Mouse (Mus musculus): ENCODE data around the gene Alk. TPM values are rescaled to one million over a fixed set of nuclear protein-coding genes. Genes with fewer than 3 reads are reported as not detected.

Alk gene
- total and polyA plus RNA-seq, 2 experiments, result not detected

- Histone ChIP-seq H3K36me3 (ENCODE audit: control insufficient read depth, insufficient read depth, low read length) (no peaks in the 10 kb centered on the region), H3K79me2 (ENCODE audit: control insufficient read depth, insufficient read depth, low read length) (no peaks in the 10 kb centered on the region), H3K27me3 (ENCODE audit: control insufficient read depth, insufficient read depth, low read length) (no peaks in the 10 kb centered on the region), H3K4me3 (ENCODE audit: insufficient read depth, low read depth, low read length) (no peak overlapping the region), H3K9ac (ENCODE audit: low read depth, low read length) (no peak overlapping the region), H3K4me1 (ENCODE audit: control insufficient read depth, insufficient read depth, low read length) (no peaks in the 10 kb centered on the region), H3K27ac (replicated peaks; ENCODE audit: insufficient read depth, low read depth, low read length) (no peak overlapping the region)
- no peak for DNase-seq (ENCODE audit: extremely low read depth, low read depth, low spot score)
- 91% methylated on average over 4 of the region's 4 CpGs for WGBS
- no peak for TF ChIP-seq CTCF (IDR thresholded peaks at IDR 0.05; ENCODE audit: low read depth, low read length)
- no peak for TF ChIP-seq POLR2A (IDR thresholded peaks at IDR 0.05; ENCODE audit: extremely low read depth, insufficient read depth, low read length)
These were observed 278.5 kb downstream of the Alk start for GRCm38 (mm10) chr17:72325941-72326340.

- Histone ChIP-seq H3K79me2 (ENCODE audit: control insufficient read depth, insufficient read depth, low read length) (no peaks in the 10 kb centered on the region), H3K27ac (replicated peaks; ENCODE audit: insufficient read depth, low read depth, low read length) (no peak overlapping the region), H3K9ac (ENCODE audit: low read depth, low read length) (no peak overlapping the region), H3K4me1 (ENCODE audit: control insufficient read depth, insufficient read depth, low read length) (no peaks in the 10 kb centered on the region), H3K36me3 (ENCODE audit: control insufficient read depth, insufficient read depth, low read length) (no peaks in the 10 kb centered on the region), H3K27me3 (ENCODE audit: control insufficient read depth, insufficient read depth, low read length) (no peaks in the 10 kb centered on the region), H3K4me3 (ENCODE audit: insufficient read depth, low read depth, low read length) (no peak overlapping the region)
- TF ChIP-seq POLR2A (IDR thresholded peaks at IDR 0.05; ENCODE audit: extremely low read depth, insufficient read depth, low read length) (no peak), CTCF (IDR thresholded peaks at IDR 0.05; ENCODE audit: low read depth, low read length) (peak; percentile 45)
- peak; percentile 28 for DNase-seq (ENCODE audit: extremely low read depth, low read depth, low spot score)
These were observed 284.9 kb downstream of the Alk start for GRCm38 (mm10) chr17:72319576-72319975.

DNA sequence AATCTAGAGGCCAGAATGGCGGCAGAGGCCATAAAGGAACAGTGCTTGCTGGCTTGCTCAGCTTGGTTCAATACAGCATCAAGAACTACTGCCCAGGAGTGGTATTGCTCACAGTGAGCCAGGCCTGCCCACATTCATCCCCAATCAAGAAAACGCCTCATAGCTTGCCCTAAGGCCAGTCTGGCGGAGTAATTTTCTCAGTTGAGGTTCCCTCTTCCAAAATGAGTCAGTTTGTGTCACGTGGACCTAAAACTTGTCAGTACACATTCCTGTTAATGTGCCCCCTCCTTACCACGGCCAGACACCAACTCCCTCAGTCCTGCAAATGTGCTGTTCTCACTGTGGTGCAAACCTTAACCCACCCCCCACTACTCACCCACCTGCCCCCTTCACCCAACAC, 304.8 kb downstream of the Alk start:
- TF ChIP-seq CTCF (IDR thresholded peaks at IDR 0.05; ENCODE audit: low read depth, low read length), result no peak
- no peak for TF ChIP-seq POLR2A (IDR thresholded peaks at IDR 0.05; ENCODE audit: extremely low read depth, insufficient read depth, low read length)
- no peak overlapping the region for H3K9ac ChIP-seq (ENCODE audit: low read depth, low read length)
- no peaks in the 10 kb centered on the region for H3K27me3 ChIP-seq (ENCODE audit: control insufficient read depth, insufficient read depth, low read length)
- WGBS, result 87% methylated on average over 5 of the region's 5 CpGs
- DNase-seq (ENCODE audit: extremely low read depth, low read depth, low spot score), result no peak
- no peak overlapping the region for H3K4me3 ChIP-seq (ENCODE audit: insufficient read depth, low read depth, low read length)
- H3K4me1 ChIP-seq (ENCODE audit: control insufficient read depth, insufficient read depth, low read length), result no peaks in the 10 kb centered on the region
- H3K27ac ChIP-seq (replicated peaks; ENCODE audit: insufficient read depth, low read depth, low read length), result no peak overlapping the region
- H3K79me2 ChIP-seq (ENCODE audit: control insufficient read depth, insufficient read depth, low read length), result no peaks in the 10 kb centered on the region
- no peaks in the 10 kb centered on the region for H3K36me3 ChIP-seq (ENCODE audit: control insufficient read depth, insufficient read depth, low read length)

DNA sequence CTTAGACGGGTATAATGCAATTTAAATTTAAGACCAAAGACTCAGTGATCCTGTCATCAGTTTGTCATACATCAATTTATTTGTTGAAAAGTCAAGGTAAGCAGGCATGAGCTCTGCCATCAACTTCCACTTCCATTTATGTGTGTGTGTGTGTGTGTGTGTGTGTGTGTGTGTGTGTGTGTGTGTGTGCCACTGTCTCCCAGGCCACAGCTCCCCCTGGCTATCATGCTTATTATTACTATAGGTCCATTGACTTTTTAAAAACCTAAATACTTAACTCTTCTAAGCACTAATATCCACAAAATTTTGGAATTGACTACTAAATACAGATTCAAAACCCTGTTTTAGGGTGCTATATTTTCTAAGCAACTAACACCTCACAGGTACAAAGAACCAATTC, 308.1 kb downstream of the Alk start:
- no peaks in the 10 kb centered on the region for H3K36me3 ChIP-seq (ENCODE audit: control insufficient read depth, insufficient read depth, low read length)
- H3K27ac ChIP-seq (replicated peaks; ENCODE audit: insufficient read depth, low read depth, low read length), result no peak overlapping the region
- no peak overlapping the region for H3K4me3 ChIP-seq (ENCODE audit: insufficient read depth, low read depth, low read length)
- TF ChIP-seq CTCF (IDR thresholded peaks at IDR 0.05; ENCODE audit: low read depth, low read length) (no peak), POLR2A (IDR thresholded peaks at IDR 0.05; ENCODE audit: extremely low read depth, insufficient read depth, low read length) (no peak)
- H3K79me2 ChIP-seq (ENCODE audit: control insufficient read depth, insufficient read depth, low read length), result no peaks in the 10 kb centered on the region
- no peaks in the 10 kb centered on the region for H3K27me3 ChIP-seq (ENCODE audit: control insufficient read depth, insufficient read depth, low read length)
- H3K9ac ChIP-seq (ENCODE audit: low read depth, low read length), result no peak overlapping the region
- DNase-seq (ENCODE audit: extremely low read depth, low read depth, low spot score), result no peak
- no peaks in the 10 kb centered on the region for H3K4me1 ChIP-seq (ENCODE audit: control insufficient read depth, insufficient read depth, low read length)
- WGBS, result 89% methylated on average over 1 of the region's 1 CpGs

GRCm38 (mm10) chr17:72293267-72293580, 311.2 kb downstream of the Alk start:
- no peaks in the 10 kb centered on the region for H3K36me3 ChIP-seq (ENCODE audit: control insufficient read depth, insufficient read depth, low read length)
- H3K27ac ChIP-seq (replicated peaks; ENCODE audit: insufficient read depth, low read depth, low read length), result no peak overlapping the region
- DNase-seq (ENCODE audit: extremely low read depth, low read depth, low spot score), result no peak
- 62% methylated on average over 3 of the region's 3 CpGs for WGBS
- H3K9ac ChIP-seq (ENCODE audit: low read depth, low read length), result no peak overlapping the region
- no peaks in the 10 kb centered on the region for H3K4me1 ChIP-seq (ENCODE audit: control insufficient read depth, insufficient read depth, low read length)
- no peaks in the 10 kb centered on the region for H3K27me3 ChIP-seq (ENCODE audit: control insufficient read depth, insufficient read depth, low read length)
- TF ChIP-seq POLR2A (IDR thresholded peaks at IDR 0.05; ENCODE audit: extremely low read depth, insufficient read depth, low read length), result no peak
- no peak for TF ChIP-seq CTCF (IDR thresholded peaks at IDR 0.05; ENCODE audit: low read depth, low read length)
- no peaks in the 10 kb centered on the region for H3K79me2 ChIP-seq (ENCODE audit: control insufficient read depth, insufficient read depth, low read length)
- no peak overlapping the region for H3K4me3 ChIP-seq (ENCODE audit: insufficient read depth, low read depth, low read length)

GRCm38 (mm10) chr17:72292444-72293266, 311.8 kb downstream of the Alk start:
- no peak for DNase-seq (ENCODE audit: extremely low read depth, low read depth, low spot score)
- Histone ChIP-seq H3K36me3 (ENCODE audit: control insufficient read depth, insufficient read depth, low read length) (no peaks in the 10 kb centered on the region), H3K9ac (ENCODE audit: low read depth, low read length) (no peak overlapping the region), H3K27me3 (ENCODE audit: control insufficient read depth, insufficient read depth, low read length) (no peaks in the 10 kb centered on the region), H3K79me2 (ENCODE audit: control insufficient read depth, insufficient read depth, low read length) (no peaks in the 10 kb centered on the region), H3K27ac (replicated peaks; ENCODE audit: insufficient read depth, low read depth, low read length) (no peak overlapping the region), H3K4me1 (ENCODE audit: control insufficient read depth, insufficient read depth, low read length) (no peaks in the 10 kb centered on the region), H3K4me3 (ENCODE audit: insufficient read depth, low read depth, low read length) (no peak overlapping the region)
- TF ChIP-seq POLR2A (IDR thresholded peaks at IDR 0.05; ENCODE audit: extremely low read depth, insufficient read depth, low read length), result no peak
- TF ChIP-seq CTCF (IDR thresholded peaks at IDR 0.05; ENCODE audit: low read depth, low read length), result no peak
- WGBS, result 89% methylated on average over 6 of the region's 6 CpGs
